Mouse (Mus musculus) limb, embryonic 11.5 days (tissue): ENCODE data around the gene Extl2. TPM values are rescaled to one million over a fixed set of nuclear protein-coding genes. Genes with fewer than 3 reads are reported as not detected.

ENCODE experiments used
- ATAC-seq: fragments of 200-750 bp; cut with Nextera tagmentation; 2 replicates; pipeline ENCODE4 v1.8.0; 2017; ENCODE audit warnings: low read depth; ENCODE audit not compliant: insufficient number of reproducible peaks, low FRiP score, low TSS enrichment
- DNase-seq: peaks from one replicate; pipeline ENCODE4 v3.0.0-alpha.2; 2015; ENCODE audit warnings: low spot score
- H3K27ac ChIP-seq: fragments of 300-500 bp; sonication (generic); replicated peaks from 2 replicates; pipeline ENCODE4 v1.5.1; 2014; ENCODE audit warnings: low read depth, mild to moderate bottlenecking, low read length
- H3K27me3 ChIP-seq: fragments of 300-500 bp; sonication (generic); 2 replicates; pipeline ENCODE4 v1.6.1; 2014; ENCODE audit warnings: mild to moderate bottlenecking, low read length, mixed read lengths; ENCODE audit not compliant: control insufficient read depth, insufficient read depth
- H3K36me3 ChIP-seq: fragments of 300-500 bp; sonication (generic); 2 replicates; pipeline ENCODE4 v1.6.1; 2014; ENCODE audit warnings: mild to moderate bottlenecking, low read length, moderate library complexity, mixed read lengths; ENCODE audit not compliant: control insufficient read depth, insufficient read depth
- H3K4me1 ChIP-seq: fragments of 300-500 bp; sonication (generic); 2 replicates; pipeline ENCODE4 v1.6.1; 2014; ENCODE audit warnings: low read length, mixed read lengths; ENCODE audit not compliant: control insufficient read depth, insufficient read depth
- H3K4me2 ChIP-seq: fragments of 300-500 bp; sonication (generic); 2 replicates; pipeline ENCODE4 v1.6.1; 2014; ENCODE audit warnings: low read depth, mild to moderate bottlenecking, moderate library complexity; ENCODE audit not compliant: severe bottlenecking
- H3K4me3 ChIP-seq: fragments of 300-500 bp; sonication (generic); 2 replicates; pipeline ENCODE4 v1.5.1; 2014; ENCODE audit warnings: low read depth, low read length
- H3K9ac ChIP-seq: fragments of 300-500 bp; sonication (generic); 2 replicates; pipeline ENCODE4 v1.6.1; 2014; ENCODE audit warnings: mild to moderate bottlenecking, low read length
- H3K9me3 ChIP-seq: fragments of 300-500 bp; sonication (generic); 2 replicates; pipeline ENCODE4 v1.6.1; 2016; ENCODE audit warnings: low read length; ENCODE audit not compliant: control insufficient read depth
- WGBS: fragments of 180-500 bp; shearing (Covaris S2); extraction: QIAGEN DNeasy Blood & Tissue Kit; methylation state at CpG from one replicate; pipeline ENCODE4 v1.1.7; 2014; 5-methylcytosine and 5-hydroxymethylcytosine counted together
- polyA plus RNA-seq: library from polyadenylated mRNA; unstranded; fragments of >200 nt; fragmentation: Nextera tagmentation; extraction: Ambion mirVana; gene quantifications from 2 replicates; pipeline ENCODE4 v1.2.1, GENCODE M21; 2014

Gene Extl2
- 18.1 and 18.3 TPM in 2 replicates for polyA plus RNA-seq

- H3K27me3 ChIP-seq = no peaks in the 10 kb centered on the region
- H3K9me3 ChIP-seq = no peaks in the 10 kb centered on the region
- ATAC-seq = peak; percentile 90
- H3K9ac ChIP-seq = peak within 1 kb of the TSS; percentile 63
- under 1% methylated on average over 67 of the region's 67 CpGs for WGBS
- peak within 1 kb of the TSS; percentile 67 for H3K4me3 ChIP-seq
- peak within 1 kb of the TSS; percentile 61 for H3K27ac ChIP-seq
- peaks cover 3% of the 10 kb centered on the region; the same call in 1 of the 2 replicates for H3K36me3 ChIP-seq
- peak; percentile 85 for DNase-seq
- peak within 1 kb of the TSS; percentile 96 for H3K4me2 ChIP-seq
- no peaks in the 10 kb centered on the region; the same call in 1 of the 2 replicates for H3K4me1 ChIP-seq
Measured at GRCm38 (mm10) chr3:116006978-116007940, at the start of gene Extl2, which contains the start of gene Slc30a7. Gene Extl2 (plus strand): TSS chr3:116007462. Gene Slc30a7 (minus strand): TSS chr3:116007406.

GRCm38 (mm10) chr3:115961311-115962027, 45.8 kb upstream of the Extl2 start:
- WGBS = 72% methylated on average over 11 of the region's 11 CpGs
- H3K4me1 ChIP-seq = no peaks in the 10 kb centered on the region; the same call in 1 of the 2 replicates
- no peaks in the 10 kb centered on the region for H3K9me3 ChIP-seq
- no peak overlapping the region for H3K9ac ChIP-seq
- peak; percentile 60; the same call in 1 of the 2 replicates for ATAC-seq
- peak overlapping the region; percentile 56 for H3K27ac ChIP-seq
- no peak overlapping the region for H3K4me2 ChIP-seq
- H3K4me3 ChIP-seq = no peak overlapping the region
- no peaks in the 10 kb centered on the region for H3K27me3 ChIP-seq
- DNase-seq = peak; percentile 25
- no peaks in the 10 kb centered on the region for H3K36me3 ChIP-seq

- WGBS = 58% methylated on average over 4 of the region's 4 CpGs
- Histone ChIP-seq H3K9ac (no peak overlapping the region), H3K9me3 (no peaks in the 10 kb centered on the region), H3K36me3 (no peaks in the 10 kb centered on the region), H3K4me2 (no peak overlapping the region), H3K27ac (peak overlapping the region; percentile 56; the same call in 1 of the 2 replicates), H3K4me1 (no peaks in the 10 kb centered on the region; the same call in 1 of the 2 replicates), H3K4me3 (no peak overlapping the region), H3K27me3 (no peaks in the 10 kb centered on the region)
- ATAC-seq = no peak
- no peak for DNase-seq
Measured at GRCm38 (mm10) chr3:115962028-115962415, 45.2 kb upstream of the Extl2 start.

- no peak overlapping the region for H3K4me2 ChIP-seq
- H3K27me3 ChIP-seq = no peaks in the 10 kb centered on the region
- no peak overlapping the region for H3K27ac ChIP-seq
- no peaks in the 10 kb centered on the region; the same call in 1 of the 2 replicates for H3K4me1 ChIP-seq
- no peak overlapping the region for H3K4me3 ChIP-seq
- H3K36me3 ChIP-seq = no peaks in the 10 kb centered on the region
- 96% methylated on average over 1 of the region's 1 CpGs for WGBS
- DNase-seq (no peak), ATAC-seq (no peak)
- no peaks in the 10 kb centered on the region for H3K9me3 ChIP-seq
- H3K9ac ChIP-seq = no peak overlapping the region
Measured at GRCm38 (mm10) chr3:115963597-115963996, 43.7 kb upstream of the Extl2 start.

- WGBS = 84% methylated on average over 5 of the region's 5 CpGs
- no peaks in the 10 kb centered on the region for H3K36me3 ChIP-seq
- no peaks in the 10 kb centered on the region; the same call in 1 of the 2 replicates for H3K4me1 ChIP-seq
Measured at GRCm38 (mm10) chr3:115964071-115964470, 43.2 kb upstream of the Extl2 start.

GRCm38 (mm10) chr3:115968745-115969530, 38.3 kb upstream of the Extl2 start:
- no peak overlapping the region for H3K9ac ChIP-seq
- H3K36me3 ChIP-seq = 0 out of 2 replicates have a peak, but pooled peaks cover 2% of the 10 kb centered on the region
- H3K4me2 ChIP-seq = no peak overlapping the region
- no peak overlapping the region for H3K27ac ChIP-seq
- H3K4me3 ChIP-seq = no peak overlapping the region
- H3K4me1 ChIP-seq = no peaks in the 10 kb centered on the region
- H3K27me3 ChIP-seq = no peaks in the 10 kb centered on the region
- DNase-seq = no peak
- WGBS = 89% methylated on average over 10 of the region's 10 CpGs
- ATAC-seq = no peak
- no peaks in the 10 kb centered on the region for H3K9me3 ChIP-seq

More at GRCm38 (mm10) chr3:115964071-115964470, 43.2 kb upstream of the Extl2 start:
- Histone ChIP-seq H3K9me3 (no peaks in the 10 kb centered on the region), H3K9ac (no peak overlapping the region), H3K27ac (no peak overlapping the region), H3K4me2 (no peak overlapping the region), H3K4me3 (no peak overlapping the region), H3K27me3 (no peaks in the 10 kb centered on the region)
- ATAC-seq (no peak), DNase-seq (no peak)

- no peak overlapping the region for H3K27ac ChIP-seq
- WGBS = 91% methylated on average over 20 of the region's 20 CpGs
- H3K4me2 ChIP-seq = no peak overlapping the region
- no peak for DNase-seq
- no peaks in the 10 kb centered on the region for H3K27me3 ChIP-seq
- no peak for ATAC-seq
- H3K4me3 ChIP-seq = no peak overlapping the region
- no peaks in the 10 kb centered on the region for H3K9me3 ChIP-seq
- H3K4me1 ChIP-seq = no peaks in the 10 kb centered on the region
- H3K36me3 ChIP-seq = peaks cover 3% of the 10 kb centered on the region; the same call in 1 of the 2 replicates
- no peak overlapping the region for H3K9ac ChIP-seq
Measured at GRCm38 (mm10) chr3:115971045-115971785, 36.0 kb upstream of the Extl2 start.
